In genomic region chr1:181039652-181040051, GRCm38 (mm10) we compare ENCODE assay signal across 8 mouse cellular contexts. TPM values are rescaled to one million over a fixed set of nuclear protein-coding genes. Genes with fewer than 3 reads are reported as not detected.
DNase-seq lines count a peak whose midpoint lies in the region; ATAC-seq and TF ChIP-seq lines count a peak whose summit lies in the region.

No protein-coding gene starts in this region.

- peak; percentile 86 for ATAC-seq in megakaryocyte-erythroid progenitor cell, adult 5-6 weeks (replicated peaks; ENCODE audit: low FRiP score, low TSS enrichment, poor library complexity, severe bottlenecking)

- TF ChIP-seq CTCF in kidney, adult 2 months (conservative IDR thresholded peaks at IDR 0.05; ENCODE audit: insufficient read depth, insufficient read length, low read depth, low read length): peak; percentile 52

- TF ChIP-seq POLR2A in kidney, adult 2 months (IDR thresholded peaks at IDR 0.05; ENCODE audit: low read depth, low read length): no peak

- no peak overlapping the region for H3K27ac ChIP-seq in kidney, adult 2 months (ENCODE audit: insufficient read depth, low read depth, low read length)

- intact Hi-C loops in heart, postnatal 36 days (cut with DNase I): loop anchor here (1.0 to 5.0 kb wide), 4 partner anchors 15 to 137 kb away; partner anchors contain the start of gene Pycr2

- WGBS in kidney, adult 2 months: 16% methylated on average over 4 of the region's 4 CpGs

- peak; percentile 52 for DNase-seq in kidney, adult 2 months
- DNase-seq in kidney, adult 11 months: no peak
- peak; percentile 78 for DNase-seq in ES-CJ7 (ENCODE audit: low read depth, low spot score)
- DNase-seq in c-Kit-positive CD71-positive TER-119-negative erythroid progenitor cells, embryonic 14.5 days (ENCODE audit: low read depth): peak; percentile 46
- DNase-seq in heart, postnatal 36 days: peak; percentile 29 to 31
- DNase-seq in adrenal gland, adult 2 months: no peak
- no peak for DNase-seq in adrenal gland, postnatal 36 days

- no peak overlapping the region for H3K4me3 ChIP-seq in kidney, adult 2 months (ENCODE audit: insufficient read depth, low read depth, low read length)

- H3K36me3 ChIP-seq in kidney, adult 2 months (ENCODE audit: control insufficient read depth, insufficient read depth, low read length): no peaks in the 10 kb centered on the region

- no peaks in the 10 kb centered on the region for H3K4me1 ChIP-seq in kidney, adult 2 months (ENCODE audit: control insufficient read depth, insufficient read depth, low read length)

- no peaks in the 10 kb centered on the region for H3K27me3 ChIP-seq in kidney, adult 2 months (replicated peaks; ENCODE audit: control insufficient read depth, insufficient read depth, low read length)

RNA-seq across cellular contexts. Expression of gene 9130409I23Rik, which starts 11.4 kb away (rescaled TPM):
- not detected in 2 replicates for polyA plus RNA-seq in kidney, adult 2 months (2012; rRNA removed)
- total RNA-seq in heart, postnatal 36 days (2021): not detected
- not detected in 2 replicates for total RNA-seq in megakaryocyte-erythroid progenitor cell, adult 5-6 weeks (2014; fragmentation: Nextera tagmentation)
- total RNA-seq in megakaryocyte-erythroid progenitor cell, adult 5-6 weeks (2017): not detected in 2 replicates
- not detected for total RNA-seq in adrenal gland, adult 2 months (2021)
- not detected in 2 replicates for polyA plus RNA-seq in adrenal gland, adult 2 months (2012; rRNA removed)
- not detected for total RNA-seq in adrenal gland, postnatal 36 days (2021)

RNA-seq across cellular contexts. Expression of gene Ephx1, which starts 18.9 kb away (rescaled TPM):
- 69.9 and 73.3 TPM in 2 replicates for polyA plus RNA-seq in kidney, adult 2 months (2012; rRNA removed)
- total RNA-seq in heart, postnatal 36 days (2021): 10 to 100 TPM; 35.4 to 41.5 TPM
- 4.5 TPM in 1 of 2 replicates, not detected in the other for total RNA-seq in megakaryocyte-erythroid progenitor cell, adult 5-6 weeks (2014; fragmentation: Nextera tagmentation)
- 0.57 TPM in 1 of 2 replicates, not detected in the other for total RNA-seq in megakaryocyte-erythroid progenitor cell, adult 5-6 weeks (2017)
- total RNA-seq in adrenal gland, adult 2 months (2021): 100 to 1,000 TPM; 209 to 314 TPM
- polyA plus RNA-seq in adrenal gland, adult 2 months (2012; rRNA removed): 112 and 140 TPM in 2 replicates
- 100 to 1,000 TPM; 139 to 160 TPM for total RNA-seq in adrenal gland, postnatal 36 days (2021)

Comparison
In these comparisons a context has a peak if more than half of its experiments do, and no peak if none do; other contexts are left out.
1. DNase-seq: peak in kidney, adult 2 months (single experiment), ES-CJ7 (single experiment), c-Kit-positive CD71-positive TER-119-negative erythroid progenitor cells, embryonic 14.5 days (single experiment) and heart, postnatal 36 days (2 of 2); none in kidney, adult 11 months (single experiment), adrenal gland, adult 2 months (single experiment) and adrenal gland, postnatal 36 days (0 of 2).
2. RNA of gene Ephx1, which starts 18.9 kb away (total RNA-seq): 209 to 314 TPM in adrenal gland, adult 2 months, 139 to 160 TPM in adrenal gland, postnatal 36 days and 35.4 to 41.5 TPM in heart, postnatal 36 days; 0.57 to 4.5 TPM in megakaryocyte-erythroid progenitor cell, adult 5-6 weeks; every median in the first group is over 4 times any median in the second.